Mouse (Mus musculus) testis, postnatal 10 days (tissue): ENCODE data around the gene Nid2.

ENCODE experiments used
- DNase-seq: peaks from one replicate; pipeline ENCODE4 v3.0.0; 2021; ENCODE audit warnings: low spot score

Gene Nid2

GRCm38 (mm10) chr14:19746232-19746631, 4.8 kb upstream of the Nid2 start:
- no peak for DNase-seq

GRCm38 (mm10) chr14:19746731-19747130, 4.3 kb upstream of the Nid2 start:
- no peak for DNase-seq

GRCm38 (mm10) chr14:19749743-19750142, 1.3 kb upstream of the Nid2 start:
- DNase-seq = no peak

- DNase-seq = peak; percentile 52
Measured at GRCm38 (mm10) chr14:19750411-19751024, 547 bp upstream of the Nid2 start.

- no peak for DNase-seq
Measured at GRCm38 (mm10) chr14:19752276-19752675, 1.2 kb downstream of the Nid2 start.

- no peak for DNase-seq
Measured at GRCm38 (mm10) chr14:19759277-19760193, 8.5 kb downstream of the Nid2 start.

- DNase-seq = no peak
Measured at GRCm38 (mm10) chr14:19760721-19761120, 9.7 kb downstream of the Nid2 start.

GRCm38 (mm10) chr14:19762014-19762413, 10.9 kb downstream of the Nid2 start:
- no peak for DNase-seq

GRCm38 (mm10) chr14:19763527-19763926, 12.5 kb downstream of the Nid2 start:
- no peak for DNase-seq

- no peak for DNase-seq
Measured at GRCm38 (mm10) chr14:19764331-19764730, 13.3 kb downstream of the Nid2 start.

- DNase-seq = no peak
Measured at GRCm38 (mm10) chr14:19765539-19766379, 14.7 kb downstream of the Nid2 start.

- no peak for DNase-seq
Measured at GRCm38 (mm10) chr14:19766380-19766649, 15.2 kb downstream of the Nid2 start.

- DNase-seq = no peak
Measured at GRCm38 (mm10) chr14:19768648-19769047, 17.6 kb downstream of the Nid2 start.

GRCm38 (mm10) chr14:19769441-19770200, 18.6 kb downstream of the Nid2 start:
- DNase-seq = peak; percentile 77

- no peak for DNase-seq
Measured at GRCm38 (mm10) chr14:19771173-19771572, 20.1 kb downstream of the Nid2 start.

- DNase-seq = no peak
Measured at GRCm38 (mm10) chr14:19774036-19774628, 23.1 kb downstream of the Nid2 start.

- no peak for DNase-seq
Measured at GRCm38 (mm10) chr14:19775491-19775890, 24.4 kb downstream of the Nid2 start.

GRCm38 (mm10) chr14:19776179-19776578, 25.1 kb downstream of the Nid2 start:
- DNase-seq = no peak

- peak; percentile 80 for DNase-seq
Measured at GRCm38 (mm10) chr14:19776890-19777289, 25.8 kb downstream of the Nid2 start.

- DNase-seq = no peak
Measured at GRCm38 (mm10) chr14:19777365-19777764, 26.3 kb downstream of the Nid2 start.

- no peak for DNase-seq
Measured at GRCm38 (mm10) chr14:19777945-19778344, 26.9 kb downstream of the Nid2 start.
